8 mouse cellular contexts compared by ENCODE assay signal in genomic region chr10:128458348-128458718, GRCm38 (mm10). TPM values are rescaled to one million over a fixed set of nuclear protein-coding genes. Genes with fewer than 3 reads are reported as not detected.
DNase-seq lines count a peak whose midpoint lies in the region; ATAC-seq and TF ChIP-seq lines count a peak whose summit lies in the region.

No protein-coding gene starts in this region.

- 0 out of 2 replicates have a peak, but pooled peaks have one; percentile 35 for TF ChIP-seq POLR2A in liver, adult 2 months (IDR thresholded peaks at IDR 0.05; ENCODE audit: extremely low read depth, insufficient read depth, low read length)

- ATAC-seq in embryonic facial prominence, embryonic 15.5 days (ENCODE audit: insufficient number of reproducible peaks, low FRiP score, low TSS enrichment, low read depth) = peak; percentile 58
- peak; percentile 62 for ATAC-seq in heart, embryonic 12.5 days (ENCODE audit: insufficient number of reproducible peaks, low FRiP score)
- peak; percentile 76 for ATAC-seq in kidney, embryonic 16.5 days (ENCODE audit: low FRiP score, low TSS enrichment)
- peak; percentile 34; the same call in 1 of the 2 replicates for ATAC-seq in monocyte, adult 5-6 weeks (replicated peaks; ENCODE audit: insufficient number of reproducible peaks, low FRiP score, low TSS enrichment, poor library complexity, severe bottlenecking)

- H3K36me3 ChIP-seq in embryonic facial prominence, embryonic 15.5 days = peaks cover 24% of the 10 kb centered on the region
- peaks cover 15% of the 10 kb centered on the region for H3K36me3 ChIP-seq in heart, embryonic 12.5 days
- peaks cover 11% of the 10 kb centered on the region; the same call in 1 of the 2 replicates for H3K36me3 ChIP-seq in kidney, embryonic 16.5 days (ENCODE audit: insufficient read depth, low read length)
- H3K36me3 ChIP-seq in liver, adult 2 months (ENCODE audit: control insufficient read depth, insufficient read depth, low read length) = peaks cover 12% of the 10 kb centered on the region

- H3K4me3 ChIP-seq in embryonic facial prominence, embryonic 15.5 days (replicated peaks) = peak overlapping the region; percentile 96
- H3K4me3 ChIP-seq in heart, embryonic 12.5 days = peak overlapping the region; percentile 96
- H3K4me3 ChIP-seq in kidney, embryonic 16.5 days (ENCODE audit: low read length) = peak overlapping the region; percentile 94
- peak overlapping the region; percentile 81 for H3K4me3 ChIP-seq in liver, adult 2 months (ENCODE audit: insufficient read depth, low read depth, low read length)

- H3K27me3 ChIP-seq in embryonic facial prominence, embryonic 15.5 days = no peaks in the 10 kb centered on the region
- H3K27me3 ChIP-seq in heart, embryonic 12.5 days (replicated peaks) = no peaks in the 10 kb centered on the region
- no peaks in the 10 kb centered on the region for H3K27me3 ChIP-seq in kidney, embryonic 16.5 days (ENCODE audit: insufficient read depth, low read length)
- no peaks in the 10 kb centered on the region for H3K27me3 ChIP-seq in liver, adult 2 months (ENCODE audit: control insufficient read depth, insufficient read depth, low read length)

- peak overlapping the region; percentile 89 for H3K9ac ChIP-seq in embryonic facial prominence, embryonic 15.5 days
- peak overlapping the region; percentile 95 for H3K9ac ChIP-seq in heart, embryonic 12.5 days
- H3K9ac ChIP-seq in kidney, embryonic 16.5 days (replicated peaks; ENCODE audit: low read length) = peak overlapping the region; percentile 98
- peak overlapping the region; percentile 99 for H3K9ac ChIP-seq in liver, adult 2 months (ENCODE audit: low read depth, low read length)

- H3K9me3 ChIP-seq in embryonic facial prominence, embryonic 15.5 days (replicated peaks) = no peaks in the 10 kb centered on the region
- H3K9me3 ChIP-seq in heart, embryonic 12.5 days (replicated peaks) = no peaks in the 10 kb centered on the region
- no peaks in the 10 kb centered on the region for H3K9me3 ChIP-seq in kidney, embryonic 16.5 days (ENCODE audit: low read length)

- DNase-seq in 416B (ENCODE audit: low read depth) = peak; percentile 90
- DNase-seq in adrenal gland, postnatal 25 days = peak; percentile 92
- peak; percentile 66 for DNase-seq in liver, adult 2 months (ENCODE audit: extremely low read depth, low read depth, low spot score)
- DNase-seq in spleen, postnatal 36 days (ENCODE audit: low spot score in 2 of 2) = peak; percentile 74 to 83

- H3K4me2 ChIP-seq in embryonic facial prominence, embryonic 15.5 days (replicated peaks) = peak overlapping the region; percentile 55
- peak overlapping the region; percentile 75 for H3K4me2 ChIP-seq in heart, embryonic 12.5 days
- peak overlapping the region; percentile 59 for H3K4me2 ChIP-seq in kidney, embryonic 16.5 days (replicated peaks; ENCODE audit: low read depth, low read length)

- WGBS in embryonic facial prominence, embryonic 15.5 days = under 1% methylated on average over 29 of the region's 29 CpGs
- under 1% methylated on average over 29 of the region's 29 CpGs for WGBS in heart, embryonic 12.5 days
- under 1% methylated on average over 29 of the region's 29 CpGs for WGBS in kidney, embryonic 16.5 days
- under 1% methylated on average over 29 of the region's 29 CpGs for WGBS in liver, adult 2 months

- H3K79me2 ChIP-seq in liver, adult 2 months (ENCODE audit: control insufficient read depth, insufficient read depth, low read length) = peaks cover 9% of the 10 kb centered on the region; the same call in 1 of the 2 replicates

- no peak for TF ChIP-seq CTCF in liver, adult 2 months (IDR thresholded peaks at IDR 0.05; ENCODE audit: low read depth, low read length)

- peak overlapping the region; percentile 95 for H3K27ac ChIP-seq in embryonic facial prominence, embryonic 15.5 days (replicated peaks)
- peak overlapping the region; percentile 95 for H3K27ac ChIP-seq in heart, embryonic 12.5 days (ENCODE audit: poor library complexity, severe bottlenecking)
- H3K27ac ChIP-seq in kidney, embryonic 16.5 days (ENCODE audit: low read length) = peak overlapping the region; percentile 95
- H3K27ac ChIP-seq in liver, adult 2 months (replicated peaks; ENCODE audit: insufficient read depth, low read depth, low read length) = peak overlapping the region; percentile 79

- peaks cover 21% of the 10 kb centered on the region for H3K4me1 ChIP-seq in embryonic facial prominence, embryonic 15.5 days
- H3K4me1 ChIP-seq in heart, embryonic 12.5 days (replicated peaks) = peaks cover 13% of the 10 kb centered on the region
- H3K4me1 ChIP-seq in kidney, embryonic 16.5 days (ENCODE audit: insufficient read depth, low read length) = peaks cover 17% of the 10 kb centered on the region
- H3K4me1 ChIP-seq in liver, adult 2 months (ENCODE audit: control insufficient read depth, insufficient read depth, low read length) = peaks cover 10% of the 10 kb centered on the region

RNA-seq across cellular contexts. Expression of gene Smarcc2, which starts 0.7 kb away (rescaled TPM):
- total RNA-seq in adrenal gland, postnatal 25 days (2021) = 107 and 125 TPM in 2 replicates
- 85.2 and 93.6 TPM in 2 replicates for polyA plus RNA-seq in embryonic facial prominence, embryonic 15.5 days (2015; fragmentation: Nextera tagmentation; extraction: Ambion mirVana)
- polyA plus RNA-seq in heart, embryonic 12.5 days (2016; fragmentation: Nextera tagmentation; extraction: Ambion mirVana) = 83.3 and 86.9 TPM in 2 replicates
- 64.5 and 75.9 TPM in 2 replicates for polyA plus RNA-seq in kidney, embryonic 16.5 days (2015; fragmentation: Nextera tagmentation; extraction: Ambion mirVana)
- 13.8 and 21.9 TPM in 2 replicates for total RNA-seq in liver, adult 2 months (2014; rRNA removed)
- polyA plus RNA-seq in liver, adult 2 months (2012; rRNA removed) = 63.1 and 64.5 TPM in 2 replicates
- total RNA-seq in monocyte, adult 5-6 weeks (2017) = 53.3 to 103 TPM (median 61.2 TPM) in 3 replicates

RNA-seq across cellular contexts. Expression of gene Myl6, which starts 35.6 kb away (rescaled TPM):
- 791 and 820 TPM in 2 replicates for total RNA-seq in adrenal gland, postnatal 25 days (2021)
- polyA plus RNA-seq in embryonic facial prominence, embryonic 15.5 days (2015; fragmentation: Nextera tagmentation; extraction: Ambion mirVana) = 1,219 and 1,296 TPM in 2 replicates
- polyA plus RNA-seq in heart, embryonic 12.5 days (2016; fragmentation: Nextera tagmentation; extraction: Ambion mirVana) = 1,237 and 1,275 TPM in 2 replicates
- polyA plus RNA-seq in kidney, embryonic 16.5 days (2015; fragmentation: Nextera tagmentation; extraction: Ambion mirVana) = 1,255 and 1,413 TPM in 2 replicates
- total RNA-seq in liver, adult 2 months (2014; rRNA removed) = 477 and 556 TPM in 2 replicates
- polyA plus RNA-seq in liver, adult 2 months (2012; rRNA removed) = 553 and 575 TPM in 2 replicates
- total RNA-seq in monocyte, adult 5-6 weeks (2017) = 2,131 to 2,768 TPM (median 2,315 TPM) in 3 replicates

RNA-seq across cellular contexts. Expression of gene Myl6b, which starts 40.2 kb away (rescaled TPM):
- total RNA-seq in adrenal gland, postnatal 25 days (2021) = 5.0 and 6.9 TPM in 2 replicates
- polyA plus RNA-seq in embryonic facial prominence, embryonic 15.5 days (2015; fragmentation: Nextera tagmentation; extraction: Ambion mirVana) = 5.0 and 6.9 TPM in 2 replicates
- 3.0 and 4.0 TPM in 2 replicates for polyA plus RNA-seq in heart, embryonic 12.5 days (2016; fragmentation: Nextera tagmentation; extraction: Ambion mirVana)
- 4.2 and 5.7 TPM in 2 replicates for polyA plus RNA-seq in kidney, embryonic 16.5 days (2015; fragmentation: Nextera tagmentation; extraction: Ambion mirVana)
- total RNA-seq in liver, adult 2 months (2014; rRNA removed) = 0.28 and 0.47 TPM in 2 replicates
- polyA plus RNA-seq in liver, adult 2 months (2012; rRNA removed) = 1.1 and 1.6 TPM in 2 replicates
- not detected in 3 replicates for total RNA-seq in monocyte, adult 5-6 weeks (2017)

RNA-seq across cellular contexts. Expression of gene Rnf41, which starts 46.9 kb away (rescaled TPM):
- 35.9 and 44.4 TPM in 2 replicates for total RNA-seq in adrenal gland, postnatal 25 days (2021)
- 44.0 and 45.0 TPM in 2 replicates for polyA plus RNA-seq in embryonic facial prominence, embryonic 15.5 days (2015; fragmentation: Nextera tagmentation; extraction: Ambion mirVana)
- polyA plus RNA-seq in heart, embryonic 12.5 days (2016; fragmentation: Nextera tagmentation; extraction: Ambion mirVana) = 27.7 and 29.9 TPM in 2 replicates
- 52.5 and 52.6 TPM in 2 replicates for polyA plus RNA-seq in kidney, embryonic 16.5 days (2015; fragmentation: Nextera tagmentation; extraction: Ambion mirVana)
- total RNA-seq in liver, adult 2 months (2014; rRNA removed) = 5.1 and 6.6 TPM in 2 replicates
- 5.9 TPM in 2 replicates for polyA plus RNA-seq in liver, adult 2 months (2012; rRNA removed)
- 16.2 to 36.8 TPM (median 28.3 TPM) in 3 replicates for total RNA-seq in monocyte, adult 5-6 weeks (2017)

RNA-seq across cellular contexts. Expression of gene Nabp2, which starts 47.0 kb away (rescaled TPM):
- 74.6 and 75.0 TPM in 2 replicates for total RNA-seq in adrenal gland, postnatal 25 days (2021)
- polyA plus RNA-seq in embryonic facial prominence, embryonic 15.5 days (2015; fragmentation: Nextera tagmentation; extraction: Ambion mirVana) = 66.2 and 75.7 TPM in 2 replicates
- polyA plus RNA-seq in heart, embryonic 12.5 days (2016; fragmentation: Nextera tagmentation; extraction: Ambion mirVana) = 57.3 and 57.9 TPM in 2 replicates
- 81.7 and 94.8 TPM in 2 replicates for polyA plus RNA-seq in kidney, embryonic 16.5 days (2015; fragmentation: Nextera tagmentation; extraction: Ambion mirVana)
- total RNA-seq in liver, adult 2 months (2014; rRNA removed) = 12.9 and 17.0 TPM in 2 replicates
- polyA plus RNA-seq in liver, adult 2 months (2012; rRNA removed) = 22.3 and 27.9 TPM in 2 replicates
- 34.6 to 49.4 TPM (median 44.2 TPM) in 3 replicates for total RNA-seq in monocyte, adult 5-6 weeks (2017)

Comparison
In these comparisons a context has a peak if more than half of its experiments do, and no peak if none do; other contexts are left out.
1. Peak in every context shown above with its lines: DNase-seq, ATAC-seq, H3K4me3 ChIP-seq and H3K27ac ChIP-seq.